Mouse (Mus musculus): ENCODE data around the gene Cnr1.

DNA sequence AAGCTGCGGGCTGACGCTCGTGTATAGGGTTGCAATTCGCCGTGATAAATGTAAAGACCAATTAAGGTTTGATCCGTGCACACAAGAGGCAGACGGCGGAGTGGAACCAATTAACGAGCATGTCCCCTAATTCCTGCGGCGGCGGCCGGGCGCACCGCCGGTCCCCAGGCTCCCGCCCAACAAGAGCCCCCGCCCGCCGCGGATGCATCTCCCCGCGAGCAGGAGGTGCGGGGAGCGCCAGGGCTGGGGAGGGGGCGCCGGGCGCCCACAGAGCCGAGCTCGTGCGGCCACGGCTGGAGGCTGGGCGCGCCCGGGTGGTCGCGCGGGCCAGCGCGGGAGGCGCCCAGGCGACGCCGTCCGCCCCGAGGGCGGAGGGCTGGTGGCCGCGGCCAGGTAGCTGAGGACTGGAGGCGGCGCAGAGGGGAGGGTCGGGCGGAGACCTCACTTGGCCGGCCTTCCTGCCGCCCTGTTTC, 596 bp upstream of the Cnr1 start:
- TF ChIP-seq CTCF (conservative IDR thresholded peaks at IDR 0.05; ENCODE audit: insufficient read depth, insufficient read length, low read depth, low read length) = no peak
- no peak for TF ChIP-seq POLR2A (IDR thresholded peaks at IDR 0.05; ENCODE audit: low read depth, low read length)
